Mouse (Mus musculus) layer of hippocampus, adult 2 months (tissue): ENCODE data around the gene Ada. TPM values are rescaled to one million over a fixed set of nuclear protein-coding genes. Genes with fewer than 3 reads are reported as not detected.
A peak's percentile ranks its signal among the peaks of the same experiment; 100 is the strongest.

Source experiments
- DNase-seq, 2 experiments: peaks; one replicate each; pipeline ENCODE4 v3.0.0; 2022; ENCODE audit warnings: low spot score in 2 of 2
- H3K27ac ChIP-seq: fragments of 200-600 bp; 2 replicates; pipeline ENCODE4 v1.8.1; 2022
- H3K4me3 ChIP-seq: fragments of 200-600 bp; 2 replicates; pipeline ENCODE4 v1.8.1; 2022; ENCODE audit warnings: mild to moderate bottlenecking
- CTCF ChIP-seq: fragments of 200-600 bp; conservative IDR thresholded peaks from 2 replicates; pipeline ENCODE4 v1.8.1; 2022; ENCODE audit warnings: antibody characterized with exemption, mild to moderate bottlenecking, moderate library complexity
- total RNA-seq, 2 experiments: library from RNA; stranded (reverse); gene quantifications; 2 replicates each; pipeline ENCODE4 v1.2.3; 2021

The Ada gene
- total RNA-seq, 2 experiments from 2014 or later, result 1.1 to 1.9 TPM

DNA sequence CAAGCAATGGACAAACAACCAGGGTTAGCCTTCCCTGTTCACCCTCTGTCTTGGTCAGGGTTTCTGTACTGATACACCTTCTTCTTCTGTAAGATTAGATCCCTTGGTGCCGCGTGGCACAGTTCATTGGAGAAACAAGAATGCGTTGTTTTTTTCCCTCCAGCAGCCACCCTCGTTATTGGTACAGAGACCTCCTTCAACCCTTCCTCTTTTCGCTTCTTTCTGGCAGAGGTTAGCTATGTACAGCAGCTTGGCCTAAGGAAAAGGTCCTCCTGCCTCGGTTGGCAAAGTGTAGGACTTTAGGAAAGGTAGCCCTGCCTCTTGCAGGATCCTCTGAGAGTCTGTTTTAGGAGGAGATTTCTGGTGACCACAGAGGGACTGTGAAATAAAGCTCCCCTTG is 10.6 kb upstream of the Ada start:
- DNase-seq, result no peak
- Histone ChIP-seq H3K27ac (no peak overlapping the region), H3K4me3 (no peak overlapping the region)
- TF ChIP-seq CTCF, result no peak

DNA sequence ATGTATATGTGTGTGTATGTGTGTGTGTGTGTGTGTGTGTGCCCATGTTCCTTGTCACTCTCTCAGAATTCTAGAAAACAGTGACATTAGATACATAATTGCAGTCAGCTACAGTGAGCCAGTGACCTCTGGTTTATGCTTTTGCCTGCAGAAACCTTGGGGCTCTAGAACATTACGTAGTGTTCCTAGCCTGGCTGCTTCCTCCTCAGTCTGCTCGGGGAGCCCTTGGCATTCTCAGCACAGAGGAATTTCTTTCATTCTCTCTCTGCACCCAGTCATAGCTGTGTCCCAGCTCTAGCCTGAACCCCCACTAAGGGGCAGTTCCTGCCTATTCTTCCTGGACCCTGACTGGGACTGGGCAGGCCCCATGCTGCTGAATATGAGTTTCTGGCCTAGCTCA is 8.1 kb upstream of the Ada start:
- DNase-seq, result no peak
- no peak overlapping the region for H3K4me3 ChIP-seq
- no peak overlapping the region for H3K27ac ChIP-seq
- no peak for TF ChIP-seq CTCF

DNA sequence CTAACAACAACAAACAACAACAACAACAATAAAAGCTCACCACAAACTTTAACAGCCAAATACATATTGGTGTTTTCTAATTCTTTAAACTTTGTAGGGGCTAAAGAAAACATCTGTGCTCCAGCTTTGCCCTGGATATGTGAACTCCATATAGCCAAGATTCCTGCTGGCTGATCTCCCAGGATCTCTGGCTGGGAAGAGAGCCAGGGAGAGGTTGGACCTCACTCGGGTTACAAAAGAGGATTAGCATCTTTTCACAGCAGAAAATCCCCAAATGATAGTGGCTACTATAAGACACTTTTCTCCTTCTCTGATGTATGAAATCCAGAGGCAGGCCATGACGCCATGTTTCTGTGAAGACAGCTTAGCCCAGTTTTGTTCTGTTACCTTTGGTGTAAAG is 6.7 kb upstream of the Ada start:
- DNase-seq, result no peak
- H3K27ac ChIP-seq, result no peak overlapping the region
- H3K4me3 ChIP-seq, result no peak overlapping the region
- no peak for TF ChIP-seq CTCF

DNA sequence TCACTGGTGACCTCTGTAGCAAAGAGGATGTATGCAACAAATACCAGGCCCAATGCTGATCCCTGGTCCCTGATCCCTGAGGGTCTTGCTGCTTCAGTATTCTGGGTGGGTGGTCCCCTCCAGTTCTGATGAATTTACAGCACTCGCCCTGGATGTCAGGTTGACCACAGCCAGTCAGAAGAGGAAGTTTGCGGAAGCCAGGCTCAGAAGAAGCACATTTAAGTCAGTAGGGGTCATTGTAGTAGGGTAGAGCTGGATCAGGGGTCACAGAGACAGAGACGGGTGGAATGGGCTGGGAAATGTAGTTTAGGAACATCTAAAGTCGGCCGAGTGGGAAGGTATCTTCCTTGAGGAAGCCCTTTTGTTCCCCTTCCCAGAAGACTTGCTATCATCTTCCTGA is 4.2 kb upstream of the Ada start:
- Histone ChIP-seq H3K4me3 (no peak overlapping the region), H3K27ac (no peak overlapping the region)
- no peak for TF ChIP-seq CTCF
- no peak for DNase-seq

DNA sequence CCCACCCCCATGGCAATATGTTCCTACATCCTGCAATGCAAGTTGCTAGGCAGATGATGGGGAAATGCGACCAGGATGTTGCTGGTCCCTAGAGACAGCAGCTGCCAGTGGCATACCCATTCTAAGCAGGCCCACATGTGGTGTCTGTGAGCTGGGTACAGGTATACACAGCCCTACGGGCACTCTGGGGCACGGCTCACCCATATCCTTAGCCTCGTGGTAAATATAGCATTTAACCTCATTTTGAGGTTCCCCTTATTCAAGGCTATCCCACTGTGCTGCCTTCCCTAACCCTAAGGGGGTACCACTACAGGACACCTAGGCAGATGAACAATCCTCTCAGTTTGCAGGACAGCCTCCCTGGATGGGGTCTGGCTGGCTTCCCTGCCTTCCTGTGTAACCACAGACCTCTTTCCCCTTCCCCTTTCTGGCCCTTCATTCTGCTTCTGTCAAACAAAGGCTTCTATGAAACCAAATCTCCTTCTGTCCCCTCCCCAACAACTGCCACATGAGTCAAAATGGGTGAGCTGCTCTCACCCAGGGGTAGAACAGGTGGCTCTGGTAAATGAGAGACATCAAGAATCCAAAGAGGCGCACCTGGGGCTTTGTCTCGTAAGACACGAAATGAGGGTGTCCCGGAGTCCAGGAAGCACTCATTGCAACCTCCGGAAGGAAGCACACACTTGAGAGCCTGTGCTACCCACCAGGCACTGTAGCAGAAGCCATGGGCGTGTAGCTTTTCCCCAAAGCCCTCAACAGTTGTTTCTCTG is 5.1 kb downstream of the Ada start:
- TF ChIP-seq CTCF, result no peak

DNA sequence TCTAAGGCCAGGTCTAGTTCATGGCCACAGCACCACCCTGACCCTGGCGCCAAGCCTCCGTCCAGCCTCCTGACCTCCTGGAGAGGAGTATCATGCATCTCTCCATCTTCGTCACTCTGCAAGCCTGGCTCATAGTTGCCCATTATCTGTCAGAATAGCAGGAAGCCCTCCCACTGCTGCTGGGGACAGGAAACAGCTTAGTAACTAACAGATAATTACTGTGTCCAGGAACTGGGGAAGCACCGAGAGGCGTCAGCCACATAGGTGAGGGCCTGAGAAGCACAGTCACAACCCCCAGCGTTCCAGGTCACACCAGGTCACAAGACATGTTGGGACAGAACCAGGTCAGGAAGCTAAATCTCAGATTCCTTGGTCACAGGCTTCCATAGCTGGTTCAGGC is 6.7 kb downstream of the Ada start:
- no peak overlapping the region for H3K4me3 ChIP-seq
- DNase-seq, result no peak
- no peak for TF ChIP-seq CTCF
- no peak overlapping the region for H3K27ac ChIP-seq

More for the DNA sequence above, 5.1 kb downstream of the Ada start:
- H3K4me3 ChIP-seq, result no peak overlapping the region
- H3K27ac ChIP-seq, result no peak overlapping the region
- no peak for DNase-seq

DNA sequence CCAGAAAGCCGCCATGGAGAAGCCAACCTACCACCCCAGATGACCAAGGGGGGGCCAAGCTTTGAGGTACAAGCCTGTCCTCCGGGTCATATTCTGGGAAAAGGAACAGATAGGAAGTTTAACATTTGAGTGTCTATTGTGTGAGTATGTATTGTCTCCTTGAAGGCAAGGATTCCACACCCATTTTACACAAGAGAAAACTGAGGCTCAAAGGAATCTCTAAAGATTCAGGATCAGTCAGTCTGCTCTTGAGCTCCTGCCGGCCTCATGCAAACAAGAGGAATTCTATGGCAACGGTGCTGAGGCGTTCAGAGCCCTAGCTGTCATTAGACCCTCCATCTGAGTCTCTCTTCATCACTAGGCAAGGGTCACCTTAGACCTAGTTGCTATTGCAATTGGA is 7.4 kb downstream of the Ada start:
- DNase-seq, result no peak
- TF ChIP-seq CTCF, result no peak
- Histone ChIP-seq H3K27ac (no peak overlapping the region), H3K4me3 (no peak overlapping the region)

DNA sequence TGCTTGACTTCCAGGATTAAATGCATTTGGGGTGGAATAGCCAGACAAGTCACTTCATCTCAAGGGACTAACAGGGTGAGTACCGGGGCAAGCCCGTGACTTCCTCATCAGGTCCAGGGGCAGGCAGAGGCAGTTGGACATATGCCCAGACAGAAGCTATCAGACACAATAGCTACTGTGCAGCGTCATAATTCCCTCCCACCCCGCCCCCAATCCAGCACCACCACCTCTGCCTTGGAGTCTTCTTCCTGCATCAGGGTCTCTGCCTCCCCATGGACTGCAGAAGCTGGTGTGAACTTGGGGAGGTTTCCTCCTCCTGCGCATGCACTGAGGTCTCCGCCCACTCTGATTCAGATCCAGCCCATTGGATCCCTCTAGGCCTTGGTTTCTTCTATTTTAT is 14.1 kb downstream of the Ada start:
- TF ChIP-seq CTCF, result no peak
- no peak for DNase-seq
- H3K4me3 ChIP-seq, result no peak overlapping the region
- H3K27ac ChIP-seq, result no peak overlapping the region

DNA sequence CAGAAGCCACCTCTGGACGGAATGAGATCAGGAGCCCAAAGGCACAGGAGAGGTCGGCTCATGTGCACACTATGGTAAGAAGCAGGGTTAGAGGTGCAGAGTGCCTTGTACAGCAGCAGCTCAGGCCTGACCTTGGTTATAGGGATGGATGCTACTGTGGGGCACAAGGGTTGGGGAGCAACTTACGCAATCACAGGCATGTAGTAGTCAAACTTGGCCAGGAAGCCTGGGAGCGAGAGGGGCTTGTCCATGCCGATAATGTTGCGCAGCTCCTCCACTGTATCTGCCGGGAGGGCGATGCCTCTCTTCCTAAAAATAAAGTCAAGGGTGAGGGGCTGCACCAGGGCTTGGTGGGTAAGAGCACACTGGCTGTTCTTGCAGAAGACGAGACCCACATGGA is 14.9 kb downstream of the Ada start:
- TF ChIP-seq CTCF, result no peak
- no peak for DNase-seq
- Histone ChIP-seq H3K27ac (no peak overlapping the region), H3K4me3 (no peak overlapping the region)

GRCm38 (mm10) chr2:163732021-163732420 is 18.0 kb downstream of the Ada start:
- no peak for TF ChIP-seq CTCF
- Histone ChIP-seq H3K4me3 (no peak overlapping the region), H3K27ac (no peak overlapping the region)
- no peak for DNase-seq

DNA sequence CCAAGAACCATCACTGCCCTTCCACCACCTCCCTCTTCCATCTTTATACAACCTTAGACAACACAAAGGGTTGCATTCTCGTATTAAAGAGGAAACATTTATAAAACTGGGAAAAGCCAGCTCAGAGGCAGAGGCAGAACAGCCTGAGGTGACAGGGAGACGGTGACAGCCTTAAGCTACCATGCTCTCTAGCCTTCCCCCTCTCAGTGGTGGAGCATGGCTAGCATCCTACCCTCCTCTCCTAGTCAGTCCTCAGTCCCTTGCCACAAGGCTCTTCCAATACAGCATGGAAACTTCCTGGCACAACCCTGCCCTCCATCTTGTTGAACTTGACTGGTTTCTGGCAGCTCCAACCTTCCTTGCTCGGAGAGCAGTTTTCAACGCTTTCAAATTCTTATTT is 21.7 kb downstream of the Ada start:
- DNase-seq, result no peak
- Histone ChIP-seq H3K4me3 (no peak overlapping the region), H3K27ac (no peak overlapping the region)
- no peak for TF ChIP-seq CTCF

DNA sequence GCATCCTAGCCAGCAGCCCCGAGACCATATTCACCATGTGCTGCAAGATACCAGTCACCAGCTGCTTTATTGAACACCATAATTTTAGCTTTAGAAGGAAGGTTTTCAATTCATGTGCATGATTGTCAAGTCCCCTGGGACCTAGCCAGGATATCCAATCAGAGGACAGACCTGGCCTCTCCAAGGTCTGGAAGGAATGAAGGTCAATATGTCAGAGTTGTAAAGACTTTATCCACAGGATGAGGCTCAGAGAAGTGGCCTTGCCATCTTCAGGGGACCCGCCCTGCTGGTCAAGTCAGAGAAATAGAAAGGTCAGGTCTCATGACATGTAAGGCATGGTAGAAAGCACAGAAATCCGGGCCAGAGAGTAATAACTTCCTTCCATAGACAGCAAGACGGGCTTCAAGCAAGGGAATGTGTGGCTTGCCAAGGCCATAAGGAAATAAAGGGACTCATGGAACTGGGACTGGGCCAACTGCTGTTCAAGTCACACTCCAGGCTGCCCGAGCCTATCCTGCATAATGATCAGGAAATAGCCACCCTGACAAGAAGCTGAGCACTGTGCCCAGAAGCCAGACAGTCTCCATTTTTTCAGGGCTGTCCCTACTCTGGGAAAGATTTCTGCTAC is 23.2 kb downstream of the Ada start:
- no peak for TF ChIP-seq CTCF
- Histone ChIP-seq H3K27ac (no peak overlapping the region), H3K4me3 (no peak overlapping the region)
- DNase-seq, result no peak

GRCm38 (mm10) chr2:163722550-163722949 is 27.5 kb downstream of the Ada start:
- H3K4me3 ChIP-seq, result no peak overlapping the region
- peak overlapping the region; percentile 78 for H3K27ac ChIP-seq
- peak; percentile 47 to 62 for DNase-seq
- no peak for TF ChIP-seq CTCF

GRCm38 (mm10) chr2:163719616-163720015 is 30.4 kb downstream of the Ada start:
- peak in 1 of 2 experiments; percentile 37 for DNase-seq
- Histone ChIP-seq H3K27ac (peak overlapping the region; percentile 90), H3K4me3 (no peak overlapping the region)
- no peak; the same call in 1 of the 2 replicates for TF ChIP-seq CTCF
